Mouse (Mus musculus) C2C12 (cell line): ENCODE measurements around the gene Tox2.

Source experiments
- CEBPB ChIP-seq: IDR thresholded peaks from one replicate; pipeline ENCODE4 v1.6.1; 2011; ENCODE audit warnings: low read depth, mild to moderate bottlenecking, control low read depth, moderate library complexity
- CTCF ChIP-seq: IDR thresholded peaks from one replicate; pipeline ENCODE4 v1.5.1; 2011; ENCODE audit not compliant: control insufficient read depth, insufficient read depth, insufficient read length
- FOSL1 ChIP-seq: IDR thresholded peaks from one replicate; pipeline ENCODE4 v1.8.0; 2011; ENCODE audit warnings: mild to moderate bottlenecking, low read length; ENCODE audit not compliant: poor library complexity, insufficient read depth, severe bottlenecking
- MAX ChIP-seq: IDR thresholded peaks from one replicate; pipeline ENCODE4 v1.6.1; 2011; ENCODE audit warnings: mild to moderate bottlenecking, control low read depth
- MYOD1 ChIP-seq: IDR thresholded peaks from one replicate; pipeline ENCODE4 v1.6.1; 2011; ENCODE audit warnings: low read depth; ENCODE audit not compliant: control insufficient read depth, insufficient read length
- MYOG ChIP-seq: IDR thresholded peaks from one replicate; pipeline ENCODE4 v1.6.1; 2011; ENCODE audit not compliant: control insufficient read depth, insufficient read length; ENCODE audit errors: extremely low read depth
- USF1 ChIP-seq: IDR thresholded peaks from one replicate; pipeline ENCODE4 v1.6.1; 2011; ENCODE audit warnings: low read depth, mild to moderate bottlenecking, control low read depth, moderate library complexity

- no peak for TF ChIP-seq CTCF
- TF ChIP-seq CEBPB: no peak
- no peak for TF ChIP-seq MAX
- TF ChIP-seq USF1: no peak
- TF ChIP-seq MYOG: no peak
- no peak for TF ChIP-seq MYOD1
- TF ChIP-seq FOSL1: no peak
These were observed 147.5 kb downstream of the Tox2 start for GRCm38 (mm10) chr2:163350443-163350842.
